Mouse (Mus musculus): Measurements from ENCODE around the gene Pole2. TPM values are rescaled to one million over a fixed set of nuclear protein-coding genes. Genes with fewer than 3 reads are reported as not detected.

The Pole2 gene
- under 1 TPM; 0.69 to 0.85 TPM for total RNA-seq (2021)
- long read RNA-seq, experiment 1 = 0 reads
- long read RNA-seq, experiment 2 = 0 reads

DNA sequence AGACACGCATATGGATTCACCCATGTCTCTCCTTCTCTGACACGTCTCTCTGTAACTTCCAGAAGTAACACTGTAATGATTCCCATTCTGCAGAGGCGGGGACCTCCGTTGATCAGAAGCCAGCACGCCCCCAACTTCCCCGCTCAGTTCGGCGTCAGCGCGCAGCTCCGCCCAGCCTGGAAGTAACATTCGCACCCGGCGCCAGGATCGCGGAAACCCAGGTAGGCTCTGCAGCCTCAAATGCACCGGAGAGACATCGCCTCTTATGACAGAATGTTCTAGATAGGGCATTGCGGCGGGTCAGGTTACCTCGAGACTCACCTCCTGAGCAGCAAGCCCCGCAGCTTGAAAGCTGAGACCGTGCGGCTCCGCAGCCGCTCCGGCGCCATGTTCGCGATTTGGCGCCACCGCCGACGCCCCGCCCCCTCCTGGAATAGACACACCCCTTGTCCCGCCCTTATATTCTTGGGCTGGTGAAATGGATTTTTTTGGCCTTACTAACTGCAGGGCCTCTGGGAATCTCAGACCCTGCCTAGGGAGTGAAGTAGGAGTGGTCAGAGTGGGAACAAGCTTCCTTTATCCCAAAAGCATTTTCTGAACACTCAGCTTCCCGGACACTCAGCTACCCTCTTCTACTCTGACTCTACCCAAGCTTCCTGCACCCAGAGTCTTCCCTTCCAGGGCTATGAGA, at the start of gene Pole2:
TSS of gene Pole2 (minus strand) at position 420 of the 691 bp plus-strand sequence.
- peak; percentile 81 to 87 for DNase-seq (ENCODE audit: low spot score in 2 of 2)

GRCm38 (mm10) chr12:69268956-69269355, 41.0 kb upstream of the Pole2 start:
- DNase-seq (ENCODE audit: low spot score in 2 of 2) = no peak

GRCm38 (mm10) chr12:69267956-69268632, 40.1 kb upstream of the Pole2 start:
- no peak for DNase-seq (ENCODE audit: low spot score in 2 of 2)

DNA sequence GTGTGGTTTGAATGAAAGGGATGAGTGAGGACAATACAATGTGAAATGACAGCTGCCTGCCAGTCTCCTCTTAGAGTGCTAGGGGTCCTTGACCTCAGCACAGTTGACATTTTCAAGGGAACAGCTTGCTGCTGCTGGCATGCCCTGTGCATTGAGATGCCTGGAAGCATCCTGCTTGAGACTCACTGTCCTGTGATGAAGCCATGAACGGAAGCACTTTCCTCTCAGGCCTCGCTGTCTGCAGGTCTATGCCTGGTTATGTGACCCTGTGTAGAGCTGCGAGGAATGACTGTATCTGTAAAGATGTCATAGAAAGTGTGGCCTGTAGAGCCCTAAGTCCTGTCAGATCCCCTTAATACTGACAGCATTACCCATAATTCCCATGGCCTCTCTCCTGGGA, 37.0 kb upstream of the Pole2 start:
- DNase-seq (ENCODE audit: low spot score in 2 of 2) = no peak

- DNase-seq (ENCODE audit: low spot score in 2 of 2) = no peak
Measured at GRCm38 (mm10) chr12:69262251-69262650, 34.3 kb upstream of the Pole2 start.

DNA sequence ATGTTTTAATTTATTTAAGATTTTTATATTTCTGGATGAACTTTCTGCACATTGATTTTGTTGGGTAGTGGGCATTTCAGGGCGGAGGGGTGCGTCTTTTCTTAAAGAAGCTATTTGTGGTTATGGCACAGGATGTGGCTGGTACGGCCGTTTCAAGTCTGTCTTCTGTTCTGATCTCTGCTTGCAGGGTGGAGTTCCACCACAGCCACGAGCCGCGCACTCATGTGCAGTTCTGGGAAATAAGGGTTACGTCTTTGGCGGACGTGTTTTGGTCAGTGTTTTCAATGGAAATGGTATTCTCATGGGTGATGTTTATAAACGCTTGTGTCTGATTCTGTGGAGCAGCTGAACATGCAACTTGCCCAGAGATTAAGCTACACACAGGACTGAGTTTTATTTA, 29.8 kb upstream of the Pole2 start:
- DNase-seq (ENCODE audit: low spot score in 2 of 2) = no peak

GRCm38 (mm10) chr12:69253806-69254205, 25.8 kb upstream of the Pole2 start:
- DNase-seq (ENCODE audit: low spot score in 2 of 2) = no peak

GRCm38 (mm10) chr12:69250756-69251155, 22.8 kb upstream of the Pole2 start:
- DNase-seq (ENCODE audit: low spot score in 2 of 2) = no peak

DNA sequence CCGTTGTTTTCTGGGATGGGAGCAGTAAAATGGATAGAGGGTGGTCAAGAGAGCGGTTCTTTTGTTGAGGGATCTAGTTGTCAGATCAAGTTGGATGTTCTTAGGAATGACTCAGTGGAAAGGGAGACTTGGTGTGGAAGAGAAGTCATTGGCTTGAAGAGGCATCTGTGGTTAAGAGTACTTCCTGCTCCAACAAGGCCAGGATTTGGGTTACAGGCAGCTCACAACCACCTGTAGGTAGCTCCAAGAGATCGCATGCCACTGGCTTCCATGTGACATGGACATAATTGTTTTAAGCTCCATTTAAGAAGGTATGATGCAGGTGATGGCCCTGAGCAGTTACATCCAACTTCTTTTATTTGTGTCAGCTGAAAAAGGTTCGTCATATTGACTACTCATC, 21.8 kb upstream of the Pole2 start:
- no peak for DNase-seq (ENCODE audit: low spot score in 2 of 2)

DNA sequence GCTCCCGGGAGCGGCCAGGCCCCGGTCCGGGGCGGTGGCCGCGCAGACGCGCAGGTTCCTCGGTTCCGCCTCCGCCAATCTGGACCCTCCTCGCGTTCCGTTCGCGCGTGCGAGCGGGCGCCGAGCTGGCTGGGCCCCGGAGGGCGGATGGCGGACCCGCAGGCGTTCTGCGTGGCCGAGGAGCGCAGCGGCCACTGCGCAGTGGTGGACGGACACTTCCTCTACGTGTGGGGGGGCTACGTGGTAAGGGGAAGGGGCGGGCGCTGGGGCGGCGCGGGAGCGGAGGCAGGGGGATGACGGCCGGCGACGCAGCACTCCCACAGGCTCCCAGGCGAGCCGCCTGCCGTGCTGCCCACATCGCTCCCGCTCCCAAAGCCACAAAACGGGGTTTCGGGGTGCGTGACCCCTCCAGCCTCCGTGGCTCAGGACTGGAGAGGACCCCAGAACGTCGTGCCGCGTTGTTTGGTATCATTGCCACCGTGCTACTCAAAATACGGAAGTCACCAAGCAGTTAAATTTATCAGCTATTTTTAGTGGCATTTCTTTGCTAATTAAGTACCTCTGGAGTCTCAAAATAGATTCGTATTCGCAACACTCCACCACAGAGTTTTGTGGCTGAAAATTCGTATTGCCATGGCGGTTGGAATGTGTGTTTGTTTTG, 13.9 kb upstream of the Pole2 start:
- DNase-seq (ENCODE audit: low spot score in 2 of 2) = peak; percentile 69 to 71

GRCm38 (mm10) chr12:69241405-69241770, 13.4 kb upstream of the Pole2 start:
- no peak for DNase-seq (ENCODE audit: low spot score in 2 of 2)

- DNase-seq (ENCODE audit: low spot score in 2 of 2) = no peak
Measured at GRCm38 (mm10) chr12:69240876-69241275, 12.9 kb upstream of the Pole2 start, which contains the start of gene Klhdc1. Klhdc1 (plus strand) TSS chr12:69241176.

GRCm38 (mm10) chr12:69238284-69238683, 10.3 kb upstream of the Pole2 start:
- no peak for DNase-seq (ENCODE audit: low spot score in 2 of 2)

- no peak for DNase-seq (ENCODE audit: low spot score in 2 of 2)
Measured at GRCm38 (mm10) chr12:69235782-69236181, 7.8 kb upstream of the Pole2 start.

GRCm38 (mm10) chr12:69229251-69229650, 1.3 kb upstream of the Pole2 start:
- DNase-seq (ENCODE audit: low spot score in 2 of 2) = no peak

DNA sequence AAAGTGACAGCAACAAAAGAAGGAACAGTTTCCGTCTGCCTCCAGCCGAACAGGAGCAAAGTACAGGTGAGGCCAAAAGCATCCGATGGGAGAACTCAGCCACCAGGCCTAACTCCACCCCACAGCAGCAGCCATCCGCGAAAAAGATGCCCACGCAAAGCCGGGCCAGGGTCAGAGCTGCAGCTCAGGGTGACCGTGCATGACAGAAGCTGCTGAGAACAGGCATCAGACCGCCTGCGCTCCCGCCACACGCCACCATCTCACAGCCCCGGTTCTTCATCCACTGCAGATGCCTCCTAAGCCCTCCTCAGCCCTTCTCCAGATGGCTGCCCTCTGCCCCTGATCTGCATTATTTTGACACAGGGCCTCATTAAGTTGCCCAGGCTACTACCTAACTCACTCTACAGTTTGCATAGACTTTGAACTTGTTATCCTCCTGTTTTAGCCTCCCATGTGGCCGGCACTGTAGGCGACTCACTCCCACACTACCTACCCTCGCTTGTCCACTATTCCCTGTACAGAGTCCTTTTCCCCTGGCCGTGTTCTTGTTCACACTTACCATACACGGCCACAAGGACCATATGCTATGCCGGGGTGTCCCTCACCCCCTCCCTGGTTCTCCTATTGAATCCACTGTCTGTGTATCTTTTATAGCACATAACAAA, 7.2 kb downstream of the Pole2 start:
- no peak for DNase-seq (ENCODE audit: low spot score in 2 of 2)

DNA sequence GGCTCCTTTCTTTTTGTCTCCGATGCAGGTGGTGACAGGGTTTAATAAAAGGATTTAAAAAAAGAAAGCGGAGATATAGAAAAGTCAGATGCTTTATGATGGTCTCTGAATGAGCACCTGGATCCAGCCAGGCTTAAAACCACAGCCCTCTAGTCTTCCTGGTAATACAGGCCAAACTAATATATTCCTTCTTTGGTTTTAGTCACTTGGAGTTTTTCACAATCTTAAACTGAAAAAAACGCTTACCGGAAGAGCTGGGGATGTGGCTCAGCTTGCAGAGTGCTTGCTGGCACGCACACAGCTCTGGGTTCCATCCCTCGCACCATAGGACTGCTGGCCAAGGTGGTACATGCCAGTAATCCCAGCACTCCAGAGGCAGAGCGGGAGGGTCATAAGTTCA, 11.4 kb downstream of the Pole2 start:
- DNase-seq (ENCODE audit: low spot score in 2 of 2) = no peak

GRCm38 (mm10) chr12:69215000-69215785, 12.8 kb downstream of the Pole2 start:
- DNase-seq (ENCODE audit: low spot score in 2 of 2) = peak; percentile 64 to 77

- no peak for DNase-seq (ENCODE audit: low spot score in 2 of 2)
Measured at GRCm38 (mm10) chr12:69214393-69214792, 13.6 kb downstream of the Pole2 start.

DNA sequence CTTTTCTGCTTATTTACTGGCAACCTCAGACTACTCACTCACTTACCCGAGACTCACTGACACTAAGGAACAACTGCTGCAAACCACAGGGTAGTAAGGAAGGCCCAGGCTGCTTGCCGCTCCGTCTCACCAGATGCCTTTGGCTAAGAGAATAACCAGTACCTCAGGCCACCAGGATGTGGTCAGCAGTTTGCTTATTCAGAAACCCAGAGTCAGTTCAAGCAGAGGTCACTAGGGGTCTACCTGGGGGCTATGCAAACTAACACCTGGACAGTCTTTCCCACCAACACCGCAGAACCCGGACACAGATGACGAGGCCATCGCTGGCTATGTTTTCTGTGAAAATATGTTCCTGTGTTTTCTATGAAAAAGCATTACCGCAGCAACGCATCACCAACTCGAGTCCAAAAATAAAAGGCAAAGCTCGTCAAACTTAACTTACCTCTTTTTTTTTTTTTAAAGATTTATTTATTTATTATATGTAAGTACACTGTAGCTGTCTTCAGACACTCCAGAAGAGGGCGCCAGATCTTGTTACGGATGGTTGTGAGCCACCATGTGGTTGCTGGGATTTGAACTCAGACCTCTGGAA, 14.7 kb downstream of the Pole2 start:
- DNase-seq (ENCODE audit: low spot score in 2 of 2) = no peak

Measured in layer of hippocampus, postnatal 14 days (tissue).